Mouse (Mus musculus) heart, embryonic 13.5 days (tissue): ENCODE data around the gene Taf4. TPM values are rescaled to one million over a fixed set of nuclear protein-coding genes. Genes with fewer than 3 reads are reported as not detected.

ENCODE experiments used
- ATAC-seq: fragments of 200-750 bp; cut with Nextera tagmentation; 2 replicates; pipeline ENCODE4 v1.8.0; 2017; ENCODE audit warnings: moderate TSS enrichment; ENCODE audit not compliant: insufficient number of reproducible peaks, low FRiP score, low TSS enrichment; ENCODE audit errors: extremely low read depth
- H3K27ac ChIP-seq: fragments of 300-500 bp; sonication (generic); replicated peaks from 2 replicates; pipeline ENCODE4 v1.5.1; 2015; ENCODE audit warnings: moderate library complexity, mild to moderate bottlenecking, inconsistent platforms
- H3K27me3 ChIP-seq: fragments of 300-500 bp; sonication (generic); replicated peaks from 2 replicates; pipeline ENCODE4 v1.6.1; 2015; ENCODE audit warnings: mild to moderate bottlenecking, inconsistent platforms
- H3K36me3 ChIP-seq: fragments of 300-500 bp; sonication (generic); 2 replicates; pipeline ENCODE4 v1.6.1; 2015; ENCODE audit warnings: mild to moderate bottlenecking, inconsistent platforms
- H3K4me1 ChIP-seq: fragments of 300-500 bp; sonication (generic); 2 replicates; pipeline ENCODE4 v1.6.1; 2015; ENCODE audit warnings: inconsistent platforms
- H3K4me2 ChIP-seq: fragments of 300-500 bp; sonication (generic); 2 replicates; pipeline ENCODE4 v1.6.1; 2015; ENCODE audit warnings: inconsistent platforms, mild to moderate bottlenecking, moderate library complexity
- H3K4me3 ChIP-seq: fragments of 300-500 bp; sonication (generic); 2 replicates; pipeline ENCODE4 v1.5.1; 2015; ENCODE audit warnings: moderate library complexity, mild to moderate bottlenecking, inconsistent platforms
- H3K9ac ChIP-seq: fragments of 300-500 bp; sonication (generic); 2 replicates; pipeline ENCODE4 v1.6.1; 2015; ENCODE audit warnings: inconsistent platforms, mild to moderate bottlenecking, moderate library complexity
- H3K9me3 ChIP-seq: fragments of 300-500 bp; sonication (generic); 2 replicates; pipeline ENCODE4 v1.6.1; 2016; ENCODE audit warnings: inconsistent platforms
- WGBS: fragments of 180-500 bp; shearing (Covaris S2); methylation state at CpG from one replicate; pipeline ENCODE4 v1.1.7; 2015; ENCODE audit warnings: mixed read lengths; 5-methylcytosine and 5-hydroxymethylcytosine counted together
- polyA plus RNA-seq: library from polyadenylated mRNA; unstranded; fragments of >200 nt; fragmentation: Nextera tagmentation; extraction: Ambion mirVana; gene quantifications from 2 replicates; pipeline ENCODE4 v1.2.1, GENCODE M21; 2015

Gene Taf4
- polyA plus RNA-seq, 1 experiment from 2014 or later: 1.7 TPM

DNA sequence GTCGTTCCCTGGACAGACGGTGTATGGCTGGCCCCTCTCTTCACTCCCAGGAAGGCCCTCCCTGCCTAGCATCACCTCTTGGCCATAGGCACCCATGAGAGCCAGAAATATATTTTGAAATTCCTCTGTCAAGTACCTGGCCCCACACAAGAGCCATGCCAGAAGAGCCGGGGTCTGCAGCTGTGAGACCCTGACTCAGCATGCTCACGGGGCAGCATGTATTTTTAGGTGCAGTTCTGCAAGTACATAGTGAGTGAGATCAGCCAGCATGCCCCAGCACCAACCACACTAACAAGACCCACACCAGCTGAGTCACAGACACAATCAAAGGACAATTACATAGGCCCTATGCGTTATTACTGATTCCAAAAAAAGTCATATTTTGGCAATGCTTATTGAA, 8.8 kb downstream of the Taf4 start:
- no peaks in the 10 kb centered on the region for H3K9me3 ChIP-seq
- 0 out of 2 replicates have a peak overlapping the region, but pooled peaks have one; percentile 37 for H3K9ac ChIP-seq
- peak overlapping the region; percentile 70 for H3K27ac ChIP-seq
- WGBS: 33% methylated on average over 5 of the region's 5 CpGs
- H3K4me3 ChIP-seq: no peak overlapping the region; the same call in 1 of the 2 replicates
- peaks cover 96% of the 10 kb centered on the region for H3K4me1 ChIP-seq
- ATAC-seq: peak; percentile 33; the same call in 1 of the 2 replicates
- peak overlapping the region; percentile 48 for H3K4me2 ChIP-seq
- no peaks in the 10 kb centered on the region for H3K27me3 ChIP-seq
- no peaks in the 10 kb centered on the region for H3K36me3 ChIP-seq

DNA sequence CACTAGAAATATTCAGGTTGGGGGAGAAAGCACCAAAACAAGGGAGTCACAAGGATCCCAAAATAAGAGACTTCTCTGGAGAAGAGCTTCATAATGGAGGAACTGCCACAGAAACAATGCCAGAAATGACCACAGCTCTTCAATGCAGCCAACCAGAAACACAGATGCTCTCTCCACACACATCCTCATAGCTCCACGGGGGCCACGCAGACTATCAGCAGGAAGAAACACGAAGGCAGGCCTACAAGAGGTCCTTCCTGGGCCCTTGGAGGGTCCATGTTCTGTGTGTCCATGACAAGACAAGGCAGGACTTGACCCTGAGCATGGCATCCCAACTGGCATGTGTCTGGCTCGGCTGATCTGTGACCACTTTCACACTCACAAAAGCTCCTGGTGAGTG, 15.0 kb downstream of the Taf4 start:
- Histone ChIP-seq H3K4me3 (no peak overlapping the region), H3K4me1 (peaks cover 75% of the 10 kb centered on the region), H3K36me3 (no peaks in the 10 kb centered on the region), H3K27me3 (no peaks in the 10 kb centered on the region), H3K9me3 (no peaks in the 10 kb centered on the region), H3K4me2 (no peak overlapping the region), H3K9ac (0 out of 2 replicates have a peak overlapping the region, but pooled peaks have one; percentile 7), H3K27ac (no peak overlapping the region)
- WGBS: 66% methylated on average over 4 of the region's 4 CpGs
- ATAC-seq: no peak

DNA sequence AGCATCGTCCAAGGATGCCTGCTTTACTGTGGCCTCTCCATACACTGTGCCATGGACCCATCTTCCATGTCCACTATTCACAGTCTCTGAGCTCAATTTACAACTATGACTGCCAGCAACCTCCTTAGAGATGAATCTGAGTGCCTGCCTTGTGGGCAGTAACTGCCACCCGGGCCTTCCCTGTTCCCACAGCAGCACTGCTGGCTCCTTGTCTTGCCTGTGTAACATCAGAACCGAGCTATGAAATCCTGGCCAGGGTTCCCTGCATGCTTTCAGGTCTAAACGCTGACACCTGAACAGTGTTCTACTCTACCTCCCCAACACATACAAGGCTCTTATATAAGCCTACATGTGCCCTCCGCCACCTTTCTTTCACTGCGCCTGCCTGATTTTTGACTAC, 16.1 kb downstream of the Taf4 start:
- no peak overlapping the region for H3K27ac ChIP-seq
- H3K4me3 ChIP-seq: no peak overlapping the region
- no peak overlapping the region for H3K4me2 ChIP-seq
- H3K4me1 ChIP-seq: peaks cover 70% of the 10 kb centered on the region
- H3K27me3 ChIP-seq: no peaks in the 10 kb centered on the region
- H3K9ac ChIP-seq: no peak overlapping the region
- 82% methylated on average over 6 of the region's 6 CpGs for WGBS
- ATAC-seq: no peak
- H3K36me3 ChIP-seq: no peaks in the 10 kb centered on the region
- H3K9me3 ChIP-seq: no peaks in the 10 kb centered on the region

DNA sequence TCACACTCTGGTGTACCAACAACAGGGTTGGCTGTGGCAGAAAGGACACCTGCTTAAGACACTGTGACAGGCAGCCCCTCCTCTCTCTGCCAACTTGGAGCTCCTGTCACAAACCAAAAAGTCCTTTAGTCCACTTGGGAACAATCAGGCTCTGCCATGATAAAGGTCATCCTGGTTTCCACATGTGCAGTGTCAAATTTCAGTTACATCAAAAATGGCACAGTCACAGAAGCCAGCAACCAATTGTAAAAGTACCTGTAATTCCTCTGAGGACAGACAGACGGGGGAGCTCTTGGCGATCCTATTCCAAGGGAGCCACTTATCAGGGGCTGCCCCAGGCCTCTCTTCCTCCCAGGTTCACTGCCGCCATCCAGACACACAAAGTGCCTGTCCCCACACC, 17.1 kb downstream of the Taf4 start:
- peaks cover 61% of the 10 kb centered on the region for H3K4me1 ChIP-seq
- no peaks in the 10 kb centered on the region for H3K9me3 ChIP-seq
- no peaks in the 10 kb centered on the region for H3K27me3 ChIP-seq
- H3K4me3 ChIP-seq: no peak overlapping the region
- ATAC-seq: no peak
- peak overlapping the region; percentile 37 for H3K9ac ChIP-seq
- no peaks in the 10 kb centered on the region for H3K36me3 ChIP-seq
- 14% methylated on average over 3 of the region's 3 CpGs for whole genome bisulfite sequencing
- H3K27ac ChIP-seq: peak overlapping the region; percentile 64
- H3K4me2 ChIP-seq: peak overlapping the region; percentile 26; the same call in 1 of the 2 replicates

DNA sequence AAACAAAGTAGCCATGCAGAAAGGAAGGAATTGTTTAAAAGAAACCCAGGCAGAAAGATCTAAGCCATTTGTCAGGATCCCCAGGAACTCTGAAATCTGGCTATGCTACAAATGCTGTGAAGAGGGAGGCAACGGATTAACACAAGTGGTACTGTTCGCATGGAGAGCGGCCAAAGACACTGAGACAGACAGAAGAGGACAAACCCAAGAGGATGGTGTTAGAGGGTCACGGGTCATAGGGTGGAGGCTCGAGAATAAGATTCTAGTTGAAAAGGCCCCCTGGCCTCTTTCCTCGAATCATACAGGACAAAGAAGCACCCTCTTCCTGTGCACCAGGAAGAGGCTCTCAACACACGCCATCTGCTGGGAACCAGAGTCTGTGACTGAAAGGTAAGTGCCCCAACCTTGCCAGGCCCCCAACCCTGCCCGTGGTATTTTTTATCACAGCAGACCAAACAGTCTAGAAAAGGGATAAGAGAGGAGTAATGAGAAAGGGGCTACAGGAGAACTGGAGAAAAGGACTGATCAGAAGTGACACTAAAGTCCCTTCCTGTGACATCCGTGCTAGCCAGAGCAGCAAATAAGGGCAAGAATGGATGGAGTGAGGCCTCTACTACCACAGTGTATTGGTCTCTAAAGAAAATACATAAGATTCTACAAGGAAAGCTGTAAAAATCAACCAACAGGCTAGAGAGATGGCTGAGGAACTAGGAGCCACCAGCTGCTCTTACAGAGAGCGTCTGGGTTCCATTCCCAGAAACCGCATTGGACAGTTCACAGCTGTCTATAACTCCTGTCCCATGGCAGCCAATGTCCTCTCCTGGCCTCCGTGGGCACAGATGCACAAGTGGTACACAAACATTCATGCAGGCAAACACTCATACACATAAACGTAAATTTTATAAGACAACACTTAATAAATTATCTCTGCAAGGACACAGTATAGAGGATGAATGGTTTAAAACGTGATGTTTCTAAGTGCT, 24.6 kb downstream of the Taf4 start:
- H3K9ac ChIP-seq: no peak overlapping the region
- H3K9me3 ChIP-seq: no peaks in the 10 kb centered on the region
- no peak for ATAC-seq
- 63% methylated on average over 14 of the region's 14 CpGs for WGBS
- H3K27ac ChIP-seq: no peak overlapping the region
- H3K4me3 ChIP-seq: no peak overlapping the region
- H3K4me1 ChIP-seq: peaks cover 45% of the 10 kb centered on the region
- H3K27me3 ChIP-seq: no peaks in the 10 kb centered on the region
- H3K4me2 ChIP-seq: no peak overlapping the region
- H3K36me3 ChIP-seq: no peaks in the 10 kb centered on the region

DNA sequence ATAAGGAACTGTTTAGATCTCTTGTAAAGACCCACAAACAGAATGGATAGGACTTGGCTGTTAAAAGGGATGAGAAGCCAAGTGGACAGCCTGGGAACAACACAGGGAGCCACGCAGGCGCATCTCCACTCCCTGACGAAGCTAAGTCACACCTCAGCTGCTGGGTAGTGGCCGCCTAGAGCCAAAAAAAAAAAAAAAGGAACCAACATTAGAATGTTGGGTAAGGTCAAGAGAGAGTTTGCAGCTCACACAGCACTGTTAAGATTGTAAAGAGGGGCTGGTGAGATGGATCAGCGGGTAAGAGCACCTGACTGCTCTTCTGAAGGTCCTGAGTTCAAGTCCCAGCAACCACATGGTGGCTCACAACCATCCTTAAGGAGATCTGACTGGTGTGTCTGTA, 27.6 kb downstream of the Taf4 start:
- Histone ChIP-seq H3K36me3 (no peaks in the 10 kb centered on the region), H3K4me2 (no peak overlapping the region), H3K9me3 (no peaks in the 10 kb centered on the region), H3K27me3 (no peaks in the 10 kb centered on the region), H3K4me3 (no peak overlapping the region), H3K4me1 (peaks cover 69% of the 10 kb centered on the region), H3K27ac (no peak overlapping the region), H3K9ac (no peak overlapping the region)
- ATAC-seq: no peak
- WGBS: 87% methylated on average over 5 of the region's 5 CpGs

DNA sequence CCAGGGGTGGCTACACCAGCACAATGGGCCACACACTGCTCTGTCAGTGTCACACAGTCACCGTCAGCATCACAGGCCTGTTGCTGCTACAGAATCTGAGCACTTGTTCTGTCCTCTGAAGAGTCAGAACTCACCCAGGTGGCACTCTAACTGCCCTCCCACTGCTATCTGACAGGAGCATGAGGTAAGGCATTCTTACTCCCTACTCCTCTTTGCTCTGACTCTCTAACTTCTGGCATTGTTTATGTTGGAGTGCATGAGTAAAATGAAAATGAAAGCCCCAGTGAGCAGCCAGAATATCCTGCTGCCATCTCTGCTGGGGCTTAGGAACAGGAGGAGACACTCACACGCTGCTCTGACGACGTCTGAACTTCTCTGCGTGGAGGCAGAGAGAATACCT, 28.8 kb downstream of the Taf4 start:
- peaks cover 76% of the 10 kb centered on the region for H3K4me1 ChIP-seq
- peak overlapping the region; percentile 33 for H3K9ac ChIP-seq
- H3K4me3 ChIP-seq: no peak overlapping the region
- no peaks in the 10 kb centered on the region for H3K27me3 ChIP-seq
- H3K27ac ChIP-seq: 0 out of 2 replicates have a peak overlapping the region, but pooled peaks have one; percentile 5
- WGBS: 57% methylated on average over 5 of the region's 5 CpGs
- ATAC-seq: no peak
- H3K4me2 ChIP-seq: no peak overlapping the region
- no peaks in the 10 kb centered on the region for H3K9me3 ChIP-seq
- no peaks in the 10 kb centered on the region for H3K36me3 ChIP-seq

DNA sequence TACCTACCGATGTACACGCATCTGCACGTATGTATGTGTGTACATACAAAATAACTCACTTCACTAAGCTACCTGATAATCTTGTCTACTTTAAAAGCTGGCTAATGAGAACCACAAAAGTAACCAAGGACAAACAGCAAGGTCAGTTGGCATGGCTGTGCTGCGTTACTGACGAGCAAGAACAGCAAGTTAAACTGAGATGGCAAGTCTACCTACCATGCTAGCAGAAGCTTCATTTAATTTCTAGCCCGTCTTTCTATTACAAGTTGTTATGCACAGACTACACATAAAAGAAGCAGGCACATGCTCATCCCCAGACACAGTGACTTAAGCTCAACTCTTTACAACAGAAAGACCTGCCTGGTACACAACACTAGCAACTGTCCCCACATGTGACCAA, 29.9 kb downstream of the Taf4 start:
- ATAC-seq: no peak
- Histone ChIP-seq H3K36me3 (no peaks in the 10 kb centered on the region), H3K27me3 (no peaks in the 10 kb centered on the region), H3K9ac (peak overlapping the region; percentile 5; the same call in 1 of the 2 replicates), H3K4me2 (no peak overlapping the region), H3K27ac (no peak overlapping the region), H3K4me3 (no peak overlapping the region), H3K4me1 (peaks cover 78% of the 10 kb centered on the region), H3K9me3 (no peaks in the 10 kb centered on the region)
- 71% methylated on average over 6 of the region's 6 CpGs for WGBS

DNA sequence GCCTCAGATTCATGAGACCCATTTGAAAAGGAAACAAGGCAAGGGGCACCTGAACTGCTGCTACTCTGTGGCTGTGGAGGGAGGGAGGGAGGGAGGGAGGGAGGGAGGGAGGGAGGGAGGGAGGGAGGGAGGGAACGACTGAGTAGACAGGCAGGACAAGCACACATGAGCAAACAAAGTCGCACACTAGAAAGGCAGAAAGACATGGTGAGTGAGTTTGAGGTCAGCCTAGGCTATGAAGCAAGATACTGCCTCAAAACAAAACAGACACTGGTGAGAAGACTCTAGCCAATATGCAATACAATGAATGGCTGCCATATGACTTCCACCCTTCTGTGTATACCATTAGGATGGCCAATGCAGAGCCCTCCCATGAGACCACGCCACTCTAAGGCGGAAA, 31.4 kb downstream of the Taf4 start:
- H3K27me3 ChIP-seq: no peaks in the 10 kb centered on the region
- no peak overlapping the region for H3K9ac ChIP-seq
- ATAC-seq: no peak
- no peak overlapping the region for H3K4me3 ChIP-seq
- peaks cover 82% of the 10 kb centered on the region for H3K4me1 ChIP-seq
- H3K27ac ChIP-seq: 0 out of 2 replicates have a peak overlapping the region, but pooled peaks have one; percentile 8
- H3K9me3 ChIP-seq: no peaks in the 10 kb centered on the region
- no peaks in the 10 kb centered on the region for H3K36me3 ChIP-seq
- WGBS: 75% methylated on average over 3 of the region's 4 CpGs
- no peak overlapping the region for H3K4me2 ChIP-seq

DNA sequence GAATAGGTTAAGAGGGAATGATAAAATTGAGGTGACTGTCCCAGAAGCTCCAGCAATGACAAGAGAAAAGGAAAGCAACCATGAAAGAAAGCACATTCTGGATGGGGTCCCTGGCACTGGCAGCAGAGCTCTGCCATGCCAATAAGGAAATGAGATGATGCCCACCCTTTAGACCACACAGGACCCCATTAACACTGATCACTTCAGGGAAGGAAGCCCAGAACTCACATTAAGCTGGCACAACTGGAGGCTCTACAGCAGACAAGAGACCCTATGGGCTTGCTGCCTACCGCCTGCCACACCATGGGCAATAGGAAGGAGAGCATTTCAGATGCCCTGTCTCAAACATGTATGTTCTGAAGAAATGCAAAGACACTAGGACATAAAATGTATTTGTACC, 34.8 kb downstream of the Taf4 start:
- H3K4me2 ChIP-seq: no peak overlapping the region
- ATAC-seq: no peak
- H3K36me3 ChIP-seq: peaks cover 4% of the 10 kb centered on the region; the same call in 1 of the 2 replicates
- H3K27me3 ChIP-seq: no peaks in the 10 kb centered on the region
- H3K27ac ChIP-seq: no peak overlapping the region
- H3K9me3 ChIP-seq: no peaks in the 10 kb centered on the region
- no peak overlapping the region for H3K4me3 ChIP-seq
- no peak overlapping the region for H3K9ac ChIP-seq
- peaks cover 69% of the 10 kb centered on the region for H3K4me1 ChIP-seq
- WGBS: 90% methylated on average over 1 of the region's 1 CpGs

DNA sequence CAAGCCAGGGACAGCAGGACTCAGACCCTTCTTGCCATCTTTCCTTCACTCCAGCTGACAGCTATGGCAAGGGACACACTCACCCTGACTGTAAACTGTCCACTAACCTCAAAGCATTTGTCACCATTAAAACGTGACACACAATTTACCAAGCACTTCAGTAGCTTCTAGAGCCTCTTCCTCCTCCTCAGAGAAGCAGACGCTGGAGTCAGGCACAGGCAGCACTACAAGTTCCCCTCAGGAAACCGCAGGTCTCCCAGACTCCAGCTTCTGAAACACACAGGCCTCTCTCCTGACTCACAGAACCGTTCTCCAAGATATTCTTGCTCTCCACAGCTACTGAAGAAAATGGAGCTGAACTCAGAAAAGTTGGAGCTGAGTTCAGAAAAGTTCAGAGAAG, 39.4 kb downstream of the Taf4 start:
- Histone ChIP-seq H3K4me2 (no peak overlapping the region), H3K27ac (no peak overlapping the region), H3K4me1 (peaks cover 33% of the 10 kb centered on the region), H3K27me3 (no peaks in the 10 kb centered on the region), H3K36me3 (peaks cover 34% of the 10 kb centered on the region), H3K4me3 (no peak overlapping the region), H3K9ac (no peak overlapping the region), H3K9me3 (no peaks in the 10 kb centered on the region)
- WGBS: 62% methylated on average over 4 of the region's 4 CpGs
- ATAC-seq: no peak
